Mouse (Mus musculus) lung, embryonic 14.5 days (tissue): Measurements from ENCODE around the gene Zfp263. TPM values are rescaled to one million over a fixed set of nuclear protein-coding genes. Genes with fewer than 3 reads are reported as not detected.

ENCODE experiments used
- ATAC-seq: fragments of 200-750 bp; cut with Nextera tagmentation; 2 replicates; pipeline ENCODE4 v1.8.0; 2017; ENCODE audit warnings: mild to moderate bottlenecking, moderate TSS enrichment, moderate library complexity; ENCODE audit not compliant: insufficient read depth
- DNase-seq: peaks from one replicate; pipeline ENCODE4 v3.0.0-alpha.2; 2015
- H3K27ac ChIP-seq: fragments of 300-500 bp; sonication (generic); 2 replicates; pipeline ENCODE4 v1.5.1; 2014; ENCODE audit warnings: low read depth, mild to moderate bottlenecking, moderate library complexity
- H3K27me3 ChIP-seq: fragments of 300-500 bp; sonication (generic); 2 replicates; pipeline ENCODE4 v1.6.1; 2014; ENCODE audit warnings: low read length, control low read depth; ENCODE audit not compliant: insufficient read depth
- H3K36me3 ChIP-seq: fragments of 300-500 bp; sonication (generic); 2 replicates; pipeline ENCODE4 v1.6.1; 2014; ENCODE audit warnings: control low read depth; ENCODE audit not compliant: insufficient read depth
- H3K4me1 ChIP-seq: fragments of 300-500 bp; sonication (generic); 2 replicates; pipeline ENCODE4 v1.6.1; 2014; ENCODE audit warnings: antibody characterized with exemption, control low read depth; ENCODE audit not compliant: insufficient read depth
- H3K4me2 ChIP-seq: fragments of 300-500 bp; sonication (generic); 2 replicates; pipeline ENCODE4 v1.6.1; 2014; ENCODE audit warnings: mild to moderate bottlenecking
- H3K4me3 ChIP-seq: fragments of 300-500 bp; sonication (generic); 2 replicates; pipeline ENCODE4 v1.5.1; 2014; ENCODE audit warnings: low read depth, low read length
- H3K9ac ChIP-seq: fragments of 300-500 bp; sonication (generic); 2 replicates; pipeline ENCODE4 v1.6.1; 2014
- H3K9me3 ChIP-seq: fragments of 300-500 bp; sonication (generic); 2 replicates; pipeline ENCODE4 v1.6.1; 2016; ENCODE audit warnings: low read depth, low read length, control low read depth
- CTCF ChIP-seq: IDR thresholded peaks from 2 replicates; pipeline ENCODE4 v1.5.1; 2016; ENCODE audit warnings: antibody characterized with exemption, low read depth
- WGBS: fragments of 180-500 bp; shearing (Covaris S2); extraction: QIAGEN DNeasy Blood & Tissue Kit; methylation state at CpG from one replicate; pipeline ENCODE4 v1.1.7; 2014; 5-methylcytosine and 5-hydroxymethylcytosine counted together
- polyA plus RNA-seq: library from polyadenylated mRNA; unstranded; fragments of >200 nt; fragmentation: Nextera tagmentation; extraction: Ambion mirVana; gene quantifications from 2 replicates; pipeline ENCODE4 v1.2.1, GENCODE M21; 2014

Zfp263 gene
- polyA plus RNA-seq, 1 experiment from 2014 or later = 30.6 TPM

- no peak for ATAC-seq
- 94% methylated on average over 4 of the region's 4 CpGs for WGBS
- no peaks in the 10 kb centered on the region for H3K9me3 ChIP-seq
Measured at GRCm38 (mm10) chr16:3771603-3772002, 27.7 kb downstream of the Zfp263 start.

DNA sequence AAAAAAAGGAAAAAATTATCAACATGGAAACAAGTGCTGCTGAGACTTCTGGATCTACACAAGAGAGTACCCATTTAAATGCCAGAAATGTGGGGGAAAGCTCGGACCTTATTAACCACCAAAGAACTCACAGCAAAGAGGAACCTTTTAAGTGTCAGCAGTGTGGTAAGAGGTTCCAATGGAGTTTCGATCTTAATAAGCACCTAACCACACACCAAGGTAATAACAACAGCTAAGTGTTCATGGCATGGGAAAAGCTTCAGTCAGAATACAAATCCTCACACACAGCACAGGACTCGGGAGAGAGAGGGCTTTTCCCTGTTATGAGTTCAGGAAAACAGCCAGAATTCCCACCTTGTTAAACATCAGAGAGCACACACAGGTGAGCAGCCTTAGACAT lies 32.5 kb downstream of the Zfp263 start:
- Histone ChIP-seq H3K9me3 (no peaks in the 10 kb centered on the region), H3K4me3 (no peak overlapping the region), H3K36me3 (no peaks in the 10 kb centered on the region), H3K4me2 (no peak overlapping the region), H3K27me3 (no peaks in the 10 kb centered on the region), H3K9ac (no peak overlapping the region), H3K27ac (no peak overlapping the region), H3K4me1 (no peaks in the 10 kb centered on the region)
- ATAC-seq = no peak
- 74% methylated on average over 3 of the region's 3 CpGs for WGBS
- DNase-seq = no peak
- TF ChIP-seq CTCF = no peak

More at GRCm38 (mm10) chr16:3771603-3772002, 27.7 kb downstream of the Zfp263 start:
- TF ChIP-seq CTCF = no peak
- no peak overlapping the region for H3K9ac ChIP-seq
- H3K4me3 ChIP-seq = no peak overlapping the region
- DNase-seq = no peak
- H3K27me3 ChIP-seq = no peaks in the 10 kb centered on the region
- no peak overlapping the region for H3K27ac ChIP-seq
- H3K4me1 ChIP-seq = no peaks in the 10 kb centered on the region
- H3K36me3 ChIP-seq = no peaks in the 10 kb centered on the region
- no peak overlapping the region for H3K4me2 ChIP-seq

DNA sequence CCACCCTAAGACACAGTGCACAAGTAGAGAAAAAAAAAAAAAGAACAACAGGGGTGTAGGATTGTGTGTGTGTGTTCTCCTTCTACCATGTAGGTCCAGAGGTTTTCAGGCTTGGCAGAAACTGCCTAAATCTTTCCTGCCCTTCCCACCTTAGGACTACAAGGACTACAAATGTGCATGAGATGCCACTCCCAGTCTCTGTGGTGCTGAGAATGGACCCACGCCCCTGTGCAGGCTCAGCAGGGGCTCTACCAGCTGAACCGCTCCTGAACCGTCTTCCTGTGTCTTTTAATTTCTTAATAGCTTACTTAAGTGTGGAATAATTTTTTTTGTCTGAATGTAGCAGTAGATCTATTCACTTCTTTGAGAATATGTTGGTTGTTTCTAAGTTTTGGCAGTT lies 34.1 kb downstream of the Zfp263 start:
- ATAC-seq (no peak), DNase-seq (no peak)
- H3K4me1 ChIP-seq = no peaks in the 10 kb centered on the region
- H3K4me3 ChIP-seq = no peak overlapping the region
- 61% methylated on average over 3 of the region's 3 CpGs for WGBS
- no peaks in the 10 kb centered on the region for H3K9me3 ChIP-seq
- no peak for TF ChIP-seq CTCF
- no peak overlapping the region for H3K27ac ChIP-seq
- no peaks in the 10 kb centered on the region for H3K36me3 ChIP-seq
- H3K4me2 ChIP-seq = no peak overlapping the region
- H3K27me3 ChIP-seq = no peaks in the 10 kb centered on the region
- no peak overlapping the region for H3K9ac ChIP-seq

DNA sequence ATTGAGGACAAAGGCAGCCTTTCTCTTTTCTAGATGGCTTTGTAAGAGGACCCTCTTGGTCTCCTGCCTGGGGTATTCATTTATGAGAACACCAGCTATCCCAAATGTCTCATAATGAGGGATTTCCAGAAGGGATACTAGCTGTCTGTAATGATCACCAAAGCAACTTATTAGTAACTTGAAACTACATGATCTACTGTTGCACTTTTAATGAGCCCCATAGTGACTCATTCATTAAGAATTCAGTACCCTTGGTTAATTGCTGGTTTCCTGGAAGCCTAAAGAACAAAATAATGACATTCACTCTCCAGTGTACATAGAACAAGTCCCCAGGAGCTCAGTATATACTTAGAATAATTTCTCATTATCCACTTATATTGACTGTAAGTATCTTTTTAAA lies 37.3 kb downstream of the Zfp263 start:
- no peak overlapping the region for H3K4me3 ChIP-seq
- H3K4me1 ChIP-seq = no peaks in the 10 kb centered on the region
- no peak overlapping the region for H3K9ac ChIP-seq
- ATAC-seq (no peak), DNase-seq (no peak)
- TF ChIP-seq CTCF = no peak
- no peaks in the 10 kb centered on the region for H3K27me3 ChIP-seq
- no peaks in the 10 kb centered on the region for H3K36me3 ChIP-seq
- no peaks in the 10 kb centered on the region for H3K9me3 ChIP-seq
- no peak overlapping the region for H3K27ac ChIP-seq
- no peak overlapping the region for H3K4me2 ChIP-seq

DNA sequence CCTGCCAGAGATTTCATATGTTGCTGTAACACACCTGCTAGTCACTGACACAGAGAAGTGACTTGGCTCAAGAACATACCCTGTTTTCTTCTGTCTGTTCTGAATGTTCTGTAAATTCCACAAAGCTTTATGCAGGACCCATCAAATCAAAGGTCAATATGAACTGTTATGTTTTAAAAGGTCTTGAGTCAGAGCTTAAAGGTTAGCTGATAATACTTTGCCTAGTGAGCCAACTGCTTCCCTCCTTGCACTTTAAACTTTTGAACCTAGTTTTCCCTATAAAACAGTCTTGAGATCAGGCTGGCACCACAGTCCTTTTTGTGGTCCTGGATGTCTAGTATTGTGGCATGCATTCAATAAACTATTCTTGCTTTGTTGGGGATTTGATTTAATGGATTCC lies 44.5 kb downstream of the Zfp263 start:
- TF ChIP-seq CTCF = no peak
- no peak for DNase-seq
- Histone ChIP-seq H3K9ac (no peak overlapping the region), H3K27me3 (no peaks in the 10 kb centered on the region), H3K27ac (no peak overlapping the region), H3K36me3 (no peaks in the 10 kb centered on the region), H3K4me1 (no peaks in the 10 kb centered on the region), H3K4me3 (no peak overlapping the region), H3K9me3 (no peaks in the 10 kb centered on the region), H3K4me2 (no peak overlapping the region)
- ATAC-seq = no peak

Other genes starting within 250 kb of the Zfp263 start
- not detected in 2 replicates for gene Olfr161, start 153.1 kb upstream of the Zfp263 start, polyA plus RNA-seq
- not detected in 2 replicates for gene Mefv, start 26.0 kb upstream of the Zfp263 start, polyA plus RNA-seq
- gene Olfr15, start 86.8 kb downstream of the Zfp263 start, polyA plus RNA-seq = not detected in 2 replicates
- gene Zfp174, start 103.2 kb downstream of the Zfp263 start, polyA plus RNA-seq = 1.1 and 1.2 TPM in 2 replicates
- 59.0 and 59.1 TPM in 2 replicates for gene Naa60, start 128.3 kb downstream of the Zfp263 start, polyA plus RNA-seq
- gene Zfp597, start 140.5 kb downstream of the Zfp263 start, polyA plus RNA-seq = 6.2 and 6.5 TPM in 2 replicates
- 2.3 and 2.4 TPM in 2 replicates for gene Gm20695, start 140.6 kb downstream of the Zfp263 start, polyA plus RNA-seq
- gene 1700037C18Rik, start 164.6 kb downstream of the Zfp263 start, polyA plus RNA-seq = 5.8 and 7.2 TPM in 2 replicates
- 21.1 and 23.1 TPM in 2 replicates for gene Cluap1, start 164.7 kb downstream of the Zfp263 start, polyA plus RNA-seq
- gene Nlrc3, start 232.5 kb downstream of the Zfp263 start, polyA plus RNA-seq = 1.6 and 2.0 TPM in 2 replicates